Mouse (Mus musculus): ENCODE measurements around the gene Cyp2d12. TPM values are rescaled to one million over a fixed set of nuclear protein-coding genes. Genes with fewer than 3 reads are reported as not detected.
"Not testable (repeated sequence)": the region's sequence is repeated elsewhere in the genome, so short reads cannot be mapped to it uniquely, and the experiment has no call there.

Cyp2d12 gene
- total and polyA plus RNA-seq, 2 experiments, result 0.65 TPM

DNA sequence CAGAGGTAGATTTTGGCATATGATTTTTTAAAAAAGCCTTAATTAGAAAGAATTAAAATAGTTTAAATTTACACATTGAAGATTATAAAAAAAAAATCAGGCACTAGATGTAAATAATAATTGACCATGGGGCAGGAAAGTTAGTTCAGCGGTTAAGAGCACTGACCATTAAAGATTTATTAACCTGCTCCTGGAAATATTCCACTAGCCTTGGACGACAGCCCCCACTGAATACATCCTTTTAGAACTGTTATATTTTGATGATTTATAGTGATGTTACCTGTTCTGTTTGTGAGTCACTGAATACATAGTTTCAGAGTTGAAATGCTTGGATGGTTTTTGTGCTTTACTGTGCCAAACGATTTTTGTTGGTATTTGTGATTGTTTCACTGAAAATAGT is 11.9 kb upstream of the Cyp2d12 start:
- not testable (repeated sequence) for H3K4me1 ChIP-seq (ENCODE audit: control insufficient read depth, insufficient read depth, low read length); H3K27me3 ChIP-seq (ENCODE audit: control insufficient read depth, insufficient read depth, low read length); H3K4me3 ChIP-seq (ENCODE audit: insufficient read depth, low read depth, low read length); H3K36me3 ChIP-seq (ENCODE audit: control insufficient read depth, insufficient read depth, low read length); H3K27ac ChIP-seq (replicated peaks; ENCODE audit: insufficient read depth, low read depth, low read length); H3K79me2 ChIP-seq (ENCODE audit: control insufficient read depth, insufficient read depth, low read length); H3K9ac ChIP-seq (ENCODE audit: low read depth, low read length)
- DNase-seq (ENCODE audit: extremely low read depth, low read depth, low spot score), result peak; percentile 20
- 32% methylated on average over 3 of the region's 3 CpGs for WGBS

DNA sequence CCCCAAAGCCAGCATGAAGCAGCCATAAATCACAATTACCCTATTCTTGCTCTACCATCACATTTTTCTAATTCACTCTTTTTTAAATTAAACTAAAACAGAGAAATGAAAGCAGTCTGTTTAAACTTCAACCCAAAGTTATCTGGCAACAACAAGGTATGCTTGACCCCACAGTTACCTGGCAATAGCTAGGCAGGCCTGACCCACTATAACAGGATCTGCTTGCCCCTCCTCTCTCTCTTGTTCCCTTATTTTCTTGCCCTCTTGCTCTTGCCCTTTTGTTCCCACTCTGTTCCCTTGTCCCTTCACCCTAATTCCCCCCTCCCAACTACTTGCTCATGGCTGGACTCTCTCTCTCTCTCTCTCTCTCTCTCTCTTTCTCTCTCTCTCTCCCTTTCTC is 10.3 kb upstream of the Cyp2d12 start:
- H3K4me1 ChIP-seq (ENCODE audit: control insufficient read depth, insufficient read depth, low read length); H3K27ac ChIP-seq (replicated peaks; ENCODE audit: insufficient read depth, low read depth, low read length); H3K79me2 ChIP-seq (ENCODE audit: control insufficient read depth, insufficient read depth, low read length); H3K9ac ChIP-seq (ENCODE audit: low read depth, low read length); DNase-seq (ENCODE audit: extremely low read depth, low read depth, low spot score); H3K27me3 ChIP-seq (ENCODE audit: control insufficient read depth, insufficient read depth, low read length); H3K4me3 ChIP-seq (ENCODE audit: insufficient read depth, low read depth, low read length); H3K36me3 ChIP-seq (ENCODE audit: control insufficient read depth, insufficient read depth, low read length): not testable (repeated sequence)

DNA sequence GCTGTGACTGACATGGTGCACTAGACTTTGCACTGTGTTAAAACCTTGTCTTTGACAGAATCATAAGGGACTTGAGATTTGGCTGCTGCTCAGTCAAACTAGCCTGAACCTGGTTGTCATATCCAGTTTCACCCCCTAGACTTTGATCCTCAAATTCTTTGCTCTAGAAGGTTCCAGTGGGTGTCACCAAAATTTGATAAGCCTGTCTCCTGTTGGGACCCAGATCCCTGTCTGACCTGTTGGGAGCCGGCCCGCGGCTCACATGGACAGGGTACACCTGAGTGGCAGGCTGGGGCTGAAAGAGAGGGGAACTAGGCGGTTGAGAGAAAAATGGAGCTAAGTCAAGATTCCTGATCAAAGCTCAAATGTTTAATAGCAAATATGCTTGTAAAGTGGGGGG is 7.1 kb upstream of the Cyp2d12 start:
- not testable (repeated sequence) for H3K27ac ChIP-seq (replicated peaks; ENCODE audit: insufficient read depth, low read depth, low read length); H3K9ac ChIP-seq (ENCODE audit: low read depth, low read length); H3K4me3 ChIP-seq (ENCODE audit: insufficient read depth, low read depth, low read length); H3K27me3 ChIP-seq (ENCODE audit: control insufficient read depth, insufficient read depth, low read length); H3K36me3 ChIP-seq (ENCODE audit: control insufficient read depth, insufficient read depth, low read length); H3K4me1 ChIP-seq (ENCODE audit: control insufficient read depth, insufficient read depth, low read length); H3K79me2 ChIP-seq (ENCODE audit: control insufficient read depth, insufficient read depth, low read length)
- peak; percentile 79 for DNase-seq (ENCODE audit: extremely low read depth, low read depth, low spot score)
- 36% methylated on average over 4 of the region's 4 CpGs for WGBS

GRCm38 (mm10) chr15:82553211-82553610 is 1.7 kb upstream of the Cyp2d12 start:
- not testable (repeated sequence) for H3K9ac ChIP-seq (ENCODE audit: low read depth, low read length); H3K27ac ChIP-seq (replicated peaks; ENCODE audit: insufficient read depth, low read depth, low read length); DNase-seq (ENCODE audit: extremely low read depth, low read depth, low spot score); H3K27me3 ChIP-seq (ENCODE audit: control insufficient read depth, insufficient read depth, low read length); H3K4me3 ChIP-seq (ENCODE audit: insufficient read depth, low read depth, low read length); H3K36me3 ChIP-seq (ENCODE audit: control insufficient read depth, insufficient read depth, low read length); H3K79me2 ChIP-seq (ENCODE audit: control insufficient read depth, insufficient read depth, low read length); H3K4me1 ChIP-seq (ENCODE audit: control insufficient read depth, insufficient read depth, low read length)
- 89% methylated on average over 2 of the region's 2 CpGs for WGBS

DNA sequence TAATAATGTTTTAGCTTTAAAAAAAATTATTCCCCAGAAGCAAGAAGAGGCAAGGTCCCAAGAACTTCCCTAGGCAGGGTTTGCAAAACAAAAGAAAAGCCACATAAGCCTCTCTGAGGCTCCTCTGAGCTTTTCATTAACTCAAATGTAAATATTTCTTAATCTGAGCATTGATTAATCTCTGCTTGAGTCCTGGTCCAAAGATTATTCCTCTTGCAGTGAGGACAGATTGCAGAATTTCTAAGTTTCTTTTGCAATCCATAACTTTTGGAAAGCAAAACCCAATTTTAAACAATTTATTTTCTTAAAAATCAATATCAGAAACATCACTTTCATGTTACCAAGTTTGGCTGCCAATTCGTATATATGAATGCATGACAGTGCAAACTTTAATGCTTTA is 18.0 kb downstream of the Cyp2d12 start:
- 23% methylated on average over 1 of the region's 1 CpGs for WGBS
- H3K27ac ChIP-seq (replicated peaks; ENCODE audit: insufficient read depth, low read depth, low read length), result no peak overlapping the region
- no peaks in the 10 kb centered on the region for H3K36me3 ChIP-seq (ENCODE audit: control insufficient read depth, insufficient read depth, low read length)
- peaks cover 5% of the 10 kb centered on the region; the same call in 1 of the 2 replicates for H3K4me1 ChIP-seq (ENCODE audit: control insufficient read depth, insufficient read depth, low read length)
- H3K27me3 ChIP-seq (ENCODE audit: control insufficient read depth, insufficient read depth, low read length), result no peaks in the 10 kb centered on the region
- no peak for TF ChIP-seq CTCF (IDR thresholded peaks at IDR 0.05; ENCODE audit: low read depth, low read length)
- TF ChIP-seq POLR2A (IDR thresholded peaks at IDR 0.05; ENCODE audit: extremely low read depth, insufficient read depth, low read length), result no peak
- no peak overlapping the region for H3K9ac ChIP-seq (ENCODE audit: low read depth, low read length)
- DNase-seq (ENCODE audit: extremely low read depth, low read depth, low spot score), result peak; percentile 97
- H3K79me2 ChIP-seq (ENCODE audit: control insufficient read depth, insufficient read depth, low read length), result no peaks in the 10 kb centered on the region
- no peak overlapping the region for H3K4me3 ChIP-seq (ENCODE audit: insufficient read depth, low read depth, low read length)

DNA sequence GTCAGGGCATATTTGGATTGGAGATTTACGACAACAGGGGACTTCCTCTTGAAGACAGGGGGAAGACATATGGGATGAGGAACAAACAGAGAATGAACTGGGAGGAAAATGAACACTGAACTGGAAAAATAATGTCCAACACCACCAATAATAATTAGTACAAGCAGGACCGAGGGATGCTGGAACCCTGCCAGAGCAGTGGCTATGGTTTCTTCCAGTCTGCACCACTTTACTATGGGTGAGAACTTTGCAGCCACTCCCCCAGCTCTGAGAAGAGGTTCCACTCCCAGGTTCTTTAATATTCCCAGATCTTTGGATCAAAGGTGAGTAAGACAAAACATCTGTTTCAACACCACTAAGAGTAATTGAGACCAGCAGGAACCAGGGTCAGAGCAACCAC is 24.2 kb downstream of the Cyp2d12 start:
- H3K4me3 ChIP-seq (ENCODE audit: insufficient read depth, low read depth, low read length), result no peak overlapping the region
- H3K79me2 ChIP-seq (ENCODE audit: control insufficient read depth, insufficient read depth, low read length), result no peaks in the 10 kb centered on the region
- WGBS, result 84% methylated on average over 2 of the region's 2 CpGs
- no peaks in the 10 kb centered on the region for H3K36me3 ChIP-seq (ENCODE audit: control insufficient read depth, insufficient read depth, low read length)
- no peaks in the 10 kb centered on the region for H3K27me3 ChIP-seq (ENCODE audit: control insufficient read depth, insufficient read depth, low read length)
- peaks cover 6% of the 10 kb centered on the region; the same call in 1 of the 2 replicates for H3K4me1 ChIP-seq (ENCODE audit: control insufficient read depth, insufficient read depth, low read length)
- DNase-seq (ENCODE audit: extremely low read depth, low read depth, low spot score), result no peak
- no peak overlapping the region for H3K27ac ChIP-seq (replicated peaks; ENCODE audit: insufficient read depth, low read depth, low read length)
- TF ChIP-seq CTCF (IDR thresholded peaks at IDR 0.05; ENCODE audit: low read depth, low read length) (no peak), POLR2A (IDR thresholded peaks at IDR 0.05; ENCODE audit: extremely low read depth, insufficient read depth, low read length) (no peak)
- no peak overlapping the region for H3K9ac ChIP-seq (ENCODE audit: low read depth, low read length)

DNA sequence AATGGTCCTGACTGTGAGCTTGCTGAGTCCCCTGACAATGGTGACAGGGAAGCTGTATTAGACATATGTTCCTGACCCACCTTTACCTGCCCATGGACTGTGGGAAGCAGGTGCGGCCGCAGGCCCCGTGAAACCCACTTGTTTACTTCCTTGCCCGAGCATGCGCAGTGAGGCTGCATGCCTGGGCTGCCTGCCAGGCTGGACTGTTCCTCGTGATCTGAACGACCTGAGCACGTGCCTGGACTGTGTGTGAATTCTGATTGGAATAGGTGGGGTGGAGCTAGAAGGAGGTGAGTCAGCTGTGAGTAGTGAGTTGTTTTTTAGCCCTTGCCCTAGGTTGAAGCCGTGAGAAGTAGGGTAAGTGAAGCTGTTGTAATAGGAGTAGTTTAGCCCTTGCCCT is 27.7 kb downstream of the Cyp2d12 start:
- no peaks in the 10 kb centered on the region for H3K27me3 ChIP-seq (ENCODE audit: control insufficient read depth, insufficient read depth, low read length)
- H3K9ac ChIP-seq (ENCODE audit: low read depth, low read length), result no peak overlapping the region
- 50% methylated on average over 9 of the region's 9 CpGs for WGBS
- H3K4me1 ChIP-seq (ENCODE audit: control insufficient read depth, insufficient read depth, low read length), result peaks cover 2% of the 10 kb centered on the region; the same call in 1 of the 2 replicates
- no peak overlapping the region for H3K4me3 ChIP-seq (ENCODE audit: insufficient read depth, low read depth, low read length)
- no peaks in the 10 kb centered on the region for H3K36me3 ChIP-seq (ENCODE audit: control insufficient read depth, insufficient read depth, low read length)
- DNase-seq (ENCODE audit: extremely low read depth, low read depth, low spot score), result peak; percentile 80
- no peak overlapping the region for H3K27ac ChIP-seq (replicated peaks; ENCODE audit: insufficient read depth, low read depth, low read length)
- TF ChIP-seq CTCF (IDR thresholded peaks at IDR 0.05; ENCODE audit: low read depth, low read length) (no peak), POLR2A (IDR thresholded peaks at IDR 0.05; ENCODE audit: extremely low read depth, insufficient read depth, low read length) (no peak)
- H3K79me2 ChIP-seq (ENCODE audit: control insufficient read depth, insufficient read depth, low read length), result no peaks in the 10 kb centered on the region

Other genes starting within 250 kb of the Cyp2d12 start
- 29.6 and 30.1 TPM in 2 replicates for gene Naga, start 216.1 kb upstream of the Cyp2d12 start, total RNA-seq (2014; rRNA removed)
- gene Naga, start 216.1 kb upstream of the Cyp2d12 start, polyA plus RNA-seq (2012; rRNA removed), result 61.9 and 67.0 TPM in 2 replicates
- 0.09 and 0.54 TPM in 2 replicates for gene Pheta2, start 216.1 kb upstream of the Cyp2d12 start, total RNA-seq (2014; rRNA removed)
- gene Pheta2, start 216.1 kb upstream of the Cyp2d12 start, polyA plus RNA-seq (2012; rRNA removed), result 0.10 and 0.19 TPM in 2 replicates
- gene Smdt1, start 216.1 kb upstream of the Cyp2d12 start, total RNA-seq (2014; rRNA removed), result 137 and 141 TPM in 2 replicates
- 165 and 186 TPM in 2 replicates for gene Smdt1, start 216.1 kb upstream of the Cyp2d12 start, polyA plus RNA-seq (2012; rRNA removed)
- gene Ndufa6, start 200.8 kb upstream of the Cyp2d12 start, total RNA-seq (2014; rRNA removed), result 931 and 1,175 TPM in 2 replicates
- gene Ndufa6, start 200.8 kb upstream of the Cyp2d12 start, polyA plus RNA-seq (2012; rRNA removed), result 441 and 456 TPM in 2 replicates
- 83.3 and 105 TPM in 2 replicates for gene Cyp2d22, start 174.8 kb upstream of the Cyp2d12 start, total RNA-seq (2014; rRNA removed)
- gene Cyp2d22, start 174.8 kb upstream of the Cyp2d12 start, polyA plus RNA-seq (2012; rRNA removed), result 316 and 337 TPM in 2 replicates
- 0.46 and 0.54 TPM in 2 replicates for gene Cyp2d11, start 161.1 kb upstream of the Cyp2d12 start, total RNA-seq (2014; rRNA removed)
- gene Cyp2d11, start 161.1 kb upstream of the Cyp2d12 start, polyA plus RNA-seq (2012; rRNA removed), result 0.32 and 0.91 TPM in 2 replicates
- gene Cyp2d10, start 147.9 kb upstream of the Cyp2d12 start, total RNA-seq (2014; rRNA removed), result 729 and 912 TPM in 2 replicates
- gene Cyp2d10, start 147.9 kb upstream of the Cyp2d12 start, polyA plus RNA-seq (2012; rRNA removed), result 1,682 and 1,823 TPM in 2 replicates
- gene Cyp2d9, start 121.6 kb upstream of the Cyp2d12 start, total RNA-seq (2014; rRNA removed), result 46.2 and 99.8 TPM in 2 replicates
- 103 and 162 TPM in 2 replicates for gene Cyp2d9, start 121.6 kb upstream of the Cyp2d12 start, polyA plus RNA-seq (2012; rRNA removed)
- gene Cyp2d34, start 65.9 kb downstream of the Cyp2d12 start, total RNA-seq (2014; rRNA removed), result not detected in 2 replicates
- 0.06 and 0.17 TPM in 2 replicates for gene Cyp2d34, start 65.9 kb downstream of the Cyp2d12 start, polyA plus RNA-seq (2012; rRNA removed)
- 44.7 and 107 TPM in 2 replicates for gene Cyp2d40, start 209.1 kb downstream of the Cyp2d12 start, total RNA-seq (2014; rRNA removed)
- gene Cyp2d40, start 209.1 kb downstream of the Cyp2d12 start, polyA plus RNA-seq (2012; rRNA removed), result 144 and 145 TPM in 2 replicates
- gene Cyp2d26, start 239.2 kb downstream of the Cyp2d12 start, total RNA-seq (2014; rRNA removed), result 1,175 and 1,183 TPM in 2 replicates
- 1,819 and 2,020 TPM in 2 replicates for gene Cyp2d26, start 239.2 kb downstream of the Cyp2d12 start, polyA plus RNA-seq (2012; rRNA removed)